Mouse (Mus musculus) midbrain, postnatal 0 days (tissue): ENCODE results near the gene Bap1. TPM values are rescaled to one million over a fixed set of nuclear protein-coding genes. Genes with fewer than 3 reads are reported as not detected.

Experiments
- ATAC-seq: fragments of 200-750 bp; cut with Nextera tagmentation; 2 replicates; pipeline ENCODE4 v1.8.0; 2017; ENCODE audit warnings: moderate number of reproducible peaks, mild to moderate bottlenecking, moderate TSS enrichment, moderate library complexity; ENCODE audit not compliant: low FRiP score
- DNase-seq: peaks from one replicate; pipeline ENCODE4 v3.0.0-alpha.2; 2015; ENCODE audit warnings: low spot score
- H3K27ac ChIP-seq: fragments of 300-500 bp; sonication (generic); 2 replicates; pipeline ENCODE4 v1.5.1; 2014; ENCODE audit warnings: low read depth, mild to moderate bottlenecking, low read length, mixed read lengths
- H3K27me3 ChIP-seq: fragments of 300-500 bp; sonication (generic); 2 replicates; pipeline ENCODE4 v1.6.1; 2014; ENCODE audit warnings: low read length, control low read depth, mixed read lengths; ENCODE audit not compliant: insufficient read depth
- H3K36me3 ChIP-seq: fragments of 300-500 bp; sonication (generic); 2 replicates; pipeline ENCODE4 v1.6.1; 2014; ENCODE audit warnings: low read length, control low read depth, mixed read lengths; ENCODE audit not compliant: insufficient read depth
- H3K4me1 ChIP-seq: fragments of 300-500 bp; sonication (generic); 2 replicates; pipeline ENCODE4 v1.6.1; 2014; ENCODE audit warnings: mild to moderate bottlenecking, control low read depth, antibody characterized with exemption, low read length, mixed read lengths; ENCODE audit not compliant: insufficient read depth
- H3K4me2 ChIP-seq: fragments of 300-500 bp; sonication (generic); 2 replicates; pipeline ENCODE4 v1.6.1; 2014; ENCODE audit warnings: low read depth, mild to moderate bottlenecking, low read length, mixed read lengths; ENCODE audit not compliant: poor library complexity, severe bottlenecking
- H3K4me3 ChIP-seq: fragments of 300-500 bp; sonication (generic); 2 replicates; pipeline ENCODE4 v1.5.1; 2014; ENCODE audit warnings: low read depth, mild to moderate bottlenecking, low read length, moderate library complexity
- H3K9ac ChIP-seq: fragments of 300-500 bp; sonication (generic); replicated peaks from 2 replicates; pipeline ENCODE4 v1.6.1; 2014; ENCODE audit warnings: mild to moderate bottlenecking, low read length, moderate library complexity, mixed read lengths; ENCODE audit not compliant: poor library complexity, severe bottlenecking
- H3K9me3 ChIP-seq: fragments of 300-500 bp; sonication (generic); 2 replicates; pipeline ENCODE4 v1.6.1; 2016; ENCODE audit warnings: low read length, control low read depth
- CTCF ChIP-seq: IDR thresholded peaks from 2 replicates; pipeline ENCODE4 v1.5.1; 2016; ENCODE audit warnings: antibody characterized with exemption, mild to moderate bottlenecking
- WGBS: fragments of 180-500 bp; shearing (Covaris S2); extraction: QIAGEN DNeasy Blood & Tissue Kit; methylation state at CpG from one replicate; pipeline ENCODE4 v1.1.7; 2014; 5-methylcytosine and 5-hydroxymethylcytosine counted together
- polyA plus RNA-seq: library from polyadenylated mRNA; unstranded; fragments of >200 nt; fragmentation: Nextera tagmentation; extraction: Ambion mirVana; gene quantifications from 2 replicates; pipeline ENCODE4 v1.2.1, GENCODE M21; 2015
- total RNA-seq: library from RNA; depleted of rRNA; stranded (reverse); fragments of >200 nt; gene quantifications from 2 replicates; pipeline ENCODE4 v1.2.3, GENCODE M21; 2014; rRNA removed

Bap1 gene
- total and polyA plus RNA-seq, 2 experiments from 2014 or later, result 103 to 112 TPM

- H3K36me3 ChIP-seq, result no peaks in the 10 kb centered on the region
- DNase-seq (peak; percentile 57), ATAC-seq (peak; percentile 42; the same call in 1 of the 2 replicates)
- peaks cover 21% of the 10 kb centered on the region; the same call in 1 of the 2 replicates for H3K4me1 ChIP-seq
- WGBS, result 17% methylated on average over 28 of the region's 28 CpGs
- peak overlapping the region; percentile 80 for H3K27ac ChIP-seq
- H3K4me2 ChIP-seq, result peak overlapping the region; percentile 47
- H3K9me3 ChIP-seq, result no peaks in the 10 kb centered on the region
- no peaks in the 10 kb centered on the region for H3K27me3 ChIP-seq
- no peak for TF ChIP-seq CTCF
- H3K4me3 ChIP-seq, result peak overlapping the region; percentile 19
- H3K9ac ChIP-seq, result peak overlapping the region; percentile 44
Observed at GRCm38 (mm10) chr14:31269456-31270100, 18.3 kb downstream of the Bap1 start.

- Histone ChIP-seq H3K4me3 (no peak overlapping the region), H3K4me2 (no peak overlapping the region), H3K9me3 (no peaks in the 10 kb centered on the region), H3K9ac (no peak overlapping the region), H3K36me3 (no peaks in the 10 kb centered on the region), H3K27ac (no peak overlapping the region), H3K4me1 (peaks cover 21% of the 10 kb centered on the region; the same call in 1 of the 2 replicates), H3K27me3 (no peaks in the 10 kb centered on the region)
- ATAC-seq (no peak), DNase-seq (no peak)
- TF ChIP-seq CTCF, result no peak
- WGBS, result 96% methylated on average over 6 of the region's 6 CpGs
Observed at GRCm38 (mm10) chr14:31271121-31271520, 19.9 kb downstream of the Bap1 start.

GRCm38 (mm10) chr14:31272164-31272563 is 20.9 kb downstream of the Bap1 start:
- Histone ChIP-seq H3K27ac (no peak overlapping the region), H3K4me2 (no peak overlapping the region), H3K4me1 (peaks cover 21% of the 10 kb centered on the region; the same call in 1 of the 2 replicates), H3K9ac (no peak overlapping the region), H3K27me3 (no peaks in the 10 kb centered on the region), H3K9me3 (no peaks in the 10 kb centered on the region), H3K4me3 (no peak overlapping the region), H3K36me3 (no peaks in the 10 kb centered on the region)
- DNase-seq (peak; percentile 77), ATAC-seq (no peak)
- 24% methylated on average over 7 of the region's 7 CpGs for WGBS
- peak; percentile 90 for TF ChIP-seq CTCF

- WGBS, result 92% methylated on average over 8 of the region's 8 CpGs
- Histone ChIP-seq H3K4me2 (no peak overlapping the region), H3K4me3 (no peak overlapping the region), H3K9me3 (no peaks in the 10 kb centered on the region), H3K4me1 (no peaks in the 10 kb centered on the region), H3K9ac (no peak overlapping the region), H3K27me3 (no peaks in the 10 kb centered on the region), H3K36me3 (no peaks in the 10 kb centered on the region), H3K27ac (no peak overlapping the region)
- TF ChIP-seq CTCF, result no peak
- no peak for ATAC-seq
- DNase-seq, result no peak
Observed at GRCm38 (mm10) chr14:31285728-31286127, 34.5 kb downstream of the Bap1 start.

Other genes starting within 250 kb of the Bap1 start
- gene Spcs1, start 249.8 kb upstream of the Bap1 start, total RNA-seq, result 244 and 256 TPM in 2 replicates
- gene Spcs1, start 249.8 kb upstream of the Bap1 start, polyA plus RNA-seq, result 408 and 415 TPM in 2 replicates
- 51.2 and 81.5 TPM in 2 replicates for gene Pbrm1, start 232.3 kb upstream of the Bap1 start, total RNA-seq
- 71.3 and 84.8 TPM in 2 replicates for gene Pbrm1, start 232.3 kb upstream of the Bap1 start, polyA plus RNA-seq
- gene Gnl3, start 232.3 kb upstream of the Bap1 start, total RNA-seq, result 37.8 and 42.8 TPM in 2 replicates
- gene Gnl3, start 232.3 kb upstream of the Bap1 start, polyA plus RNA-seq, result 57.7 and 70.5 TPM in 2 replicates
- 3.2 and 4.3 TPM in 2 replicates for gene Smim4, start 122.5 kb upstream of the Bap1 start, total RNA-seq
- 41.6 and 47.5 TPM in 2 replicates for gene Smim4, start 122.5 kb upstream of the Bap1 start, polyA plus RNA-seq
- 132 and 171 TPM in 2 replicates for gene Nt5dc2, start 120.4 kb upstream of the Bap1 start, total RNA-seq
- 132 and 144 TPM in 2 replicates for gene Nt5dc2, start 120.4 kb upstream of the Bap1 start, polyA plus RNA-seq
- gene Stab1, start 82.8 kb upstream of the Bap1 start, total RNA-seq, result 25.5 and 31.4 TPM in 2 replicates
- gene Stab1, start 82.8 kb upstream of the Bap1 start, polyA plus RNA-seq, result 9.0 and 11.7 TPM in 2 replicates
- 1.9 and 7.4 TPM in 2 replicates for gene Tnnc1, start 43.1 kb upstream of the Bap1 start, total RNA-seq
- 4.6 and 4.8 TPM in 2 replicates for gene Tnnc1, start 43.1 kb upstream of the Bap1 start, polyA plus RNA-seq
- 391 and 398 TPM in 2 replicates for gene Nisch, start 34.5 kb upstream of the Bap1 start, total RNA-seq
- 261 and 274 TPM in 2 replicates for gene Nisch, start 34.5 kb upstream of the Bap1 start, polyA plus RNA-seq
- 3.1 and 4.1 TPM in 2 replicates for gene Sema3g, start 33.6 kb upstream of the Bap1 start, total RNA-seq
- gene Sema3g, start 33.6 kb upstream of the Bap1 start, polyA plus RNA-seq, result 0.36 and 0.44 TPM in 2 replicates
- gene Phf7, start 133 bp upstream of the Bap1 start, total RNA-seq, result 4.4 and 6.6 TPM in 2 replicates
- gene Phf7, start 133 bp upstream of the Bap1 start, polyA plus RNA-seq, result 8.7 and 10.2 TPM in 2 replicates
- 4.2 and 7.8 TPM in 2 replicates for gene Dnah1, start 72.4 kb downstream of the Bap1 start, total RNA-seq
- gene Dnah1, start 72.4 kb downstream of the Bap1 start, polyA plus RNA-seq, result 3.1 and 3.4 TPM in 2 replicates
- 73.7 and 84.3 TPM in 2 replicates for gene Capn7, start 85.2 kb downstream of the Bap1 start, total RNA-seq
- 55.9 and 56.8 TPM in 2 replicates for gene Capn7, start 85.2 kb downstream of the Bap1 start, polyA plus RNA-seq
- 61.7 and 76.5 TPM in 2 replicates for gene Sh3bp5, start 184.6 kb downstream of the Bap1 start, total RNA-seq
- gene Sh3bp5, start 184.6 kb downstream of the Bap1 start, polyA plus RNA-seq, result 141 and 165 TPM in 2 replicates
- gene Eaf1, start 242.9 kb downstream of the Bap1 start, total RNA-seq, result 7.9 and 22.4 TPM in 2 replicates
- gene Eaf1, start 242.9 kb downstream of the Bap1 start, polyA plus RNA-seq, result 3.8 and 4.0 TPM in 2 replicates
- 19.7 and 20.1 TPM in 2 replicates for gene Mettl6, start 243.6 kb downstream of the Bap1 start, total RNA-seq
- gene Mettl6, start 243.6 kb downstream of the Bap1 start, polyA plus RNA-seq, result 32.5 and 35.3 TPM in 2 replicates